Mouse (Mus musculus): ENCODE data around the gene Lrp6. TPM values are rescaled to one million over a fixed set of nuclear protein-coding genes. Genes with fewer than 3 reads are reported as not detected.

The Lrp6 gene
- polyA plus RNA-seq, 1 experiment from 2014 or later: 12.4 TPM

DNA sequence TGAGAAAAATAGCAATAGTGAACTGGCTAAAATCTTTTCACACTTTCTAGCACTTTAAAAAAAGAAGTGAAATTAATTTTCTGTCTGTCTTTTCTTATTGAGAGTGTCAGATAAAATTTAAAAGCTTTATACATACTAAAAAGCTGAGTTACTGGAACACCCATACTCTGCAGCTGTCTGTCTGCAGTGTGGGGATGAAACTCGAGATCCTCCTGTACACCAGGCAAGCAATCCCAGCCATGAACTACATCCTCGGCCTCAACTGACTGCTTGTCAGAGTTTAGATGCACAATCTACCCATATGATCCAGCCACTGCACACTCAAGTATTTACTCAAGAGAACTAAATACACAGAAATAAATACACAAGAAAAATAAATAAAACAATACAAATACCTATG is 24.4 kb downstream of the Lrp6 start:
- no peak overlapping the region for H3K4me3 ChIP-seq (ENCODE audit: low read depth, low read length)
- H3K4me2 ChIP-seq (replicated peaks; ENCODE audit: low read depth): no peak overlapping the region
- WGBS: 83% methylated on average over 2 of the region's 2 CpGs
- no peak overlapping the region for H3K9ac ChIP-seq (ENCODE audit: low read depth, low read length)
- no peak for ATAC-seq
- TF ChIP-seq CTCF (IDR thresholded peaks at IDR 0.05; ENCODE audit: low read depth): no peak
- H3K9me3 ChIP-seq (ENCODE audit: control insufficient read depth): no peaks in the 10 kb centered on the region
- no peaks in the 10 kb centered on the region; the same call in 1 of the 2 replicates for H3K36me3 ChIP-seq (ENCODE audit: control insufficient read depth, insufficient read depth)
- H3K4me1 ChIP-seq (replicated peaks; ENCODE audit: control insufficient read depth, insufficient read depth, low read length): 0 out of 2 replicates have a peak, but pooled peaks cover 3% of the 10 kb centered on the region
- H3K27me3 ChIP-seq (replicated peaks; ENCODE audit: control insufficient read depth, insufficient read depth, low read length): no peaks in the 10 kb centered on the region
- no peak overlapping the region for H3K27ac ChIP-seq (ENCODE audit: low read depth, low read length)

DNA sequence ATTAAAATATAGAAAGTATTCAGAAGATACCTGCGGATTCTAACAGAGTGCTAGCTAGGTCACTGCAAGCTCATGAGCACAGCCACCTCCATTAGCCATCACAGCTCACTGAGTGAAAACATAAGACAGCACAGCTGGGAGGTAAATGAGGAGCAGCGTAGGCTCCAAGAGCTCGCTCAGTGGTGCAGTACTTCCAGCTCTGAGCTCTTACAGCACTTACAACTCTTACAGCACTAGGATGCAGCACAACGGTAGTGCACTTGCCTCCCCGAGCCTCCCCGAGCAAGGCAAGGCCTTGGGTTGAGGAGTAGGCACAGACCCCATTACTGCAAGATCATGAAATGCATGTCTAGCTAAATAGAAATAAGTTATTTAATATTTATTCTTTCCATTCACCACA is 26.6 kb downstream of the Lrp6 start:
- H3K27ac ChIP-seq (ENCODE audit: low read depth, low read length): no peak overlapping the region
- H3K4me1 ChIP-seq (replicated peaks; ENCODE audit: control insufficient read depth, insufficient read depth, low read length): 0 out of 2 replicates have a peak, but pooled peaks cover 3% of the 10 kb centered on the region
- no peaks in the 10 kb centered on the region for H3K27me3 ChIP-seq (replicated peaks; ENCODE audit: control insufficient read depth, insufficient read depth, low read length)
- no peaks in the 10 kb centered on the region for H3K9me3 ChIP-seq (ENCODE audit: control insufficient read depth)
- H3K9ac ChIP-seq (ENCODE audit: low read depth, low read length): no peak overlapping the region
- H3K4me3 ChIP-seq (ENCODE audit: low read depth, low read length): no peak overlapping the region
- TF ChIP-seq CTCF (IDR thresholded peaks at IDR 0.05; ENCODE audit: low read depth): no peak
- no peaks in the 10 kb centered on the region; the same call in 1 of the 2 replicates for H3K36me3 ChIP-seq (ENCODE audit: control insufficient read depth, insufficient read depth)
- WGBS: 90% methylated on average over 6 of the region's 6 CpGs
- no peak overlapping the region for H3K4me2 ChIP-seq (replicated peaks; ENCODE audit: low read depth)
- no peak for ATAC-seq

DNA sequence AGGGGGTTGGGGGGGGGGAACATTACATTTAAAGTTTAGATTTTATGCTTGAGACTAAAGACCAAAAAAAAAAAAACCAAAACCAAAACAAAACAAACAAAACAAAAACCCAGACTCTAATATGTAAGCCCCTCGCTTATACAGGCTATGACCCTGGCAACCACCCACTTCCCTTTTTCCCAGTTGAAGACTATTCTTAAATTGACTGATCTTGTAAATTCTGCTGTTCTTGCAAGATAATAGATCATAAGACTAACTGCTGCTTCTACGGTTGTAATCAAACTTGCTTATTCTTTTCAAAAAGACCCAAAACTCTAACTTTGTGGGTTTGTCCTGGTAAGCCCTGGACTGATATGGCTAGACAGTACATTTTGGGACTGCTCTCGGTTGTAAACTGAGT is 27.3 kb downstream of the Lrp6 start:
- no peak for TF ChIP-seq CTCF (IDR thresholded peaks at IDR 0.05; ENCODE audit: low read depth)
- Histone ChIP-seq H3K27me3 (replicated peaks; ENCODE audit: control insufficient read depth, insufficient read depth, low read length) (no peaks in the 10 kb centered on the region), H3K27ac (ENCODE audit: low read depth, low read length) (no peak overlapping the region), H3K36me3 (ENCODE audit: control insufficient read depth, insufficient read depth) (no peaks in the 10 kb centered on the region; the same call in 1 of the 2 replicates), H3K9me3 (ENCODE audit: control insufficient read depth) (no peaks in the 10 kb centered on the region), H3K4me2 (replicated peaks; ENCODE audit: low read depth) (no peak overlapping the region), H3K4me3 (ENCODE audit: low read depth, low read length) (no peak overlapping the region), H3K9ac (ENCODE audit: low read depth, low read length) (no peak overlapping the region), H3K4me1 (replicated peaks; ENCODE audit: control insufficient read depth, insufficient read depth, low read length) (0 out of 2 replicates have a peak, but pooled peaks cover 8% of the 10 kb centered on the region)
- no peak for ATAC-seq
- WGBS: 82% methylated on average over 3 of the region's 3 CpGs

DNA sequence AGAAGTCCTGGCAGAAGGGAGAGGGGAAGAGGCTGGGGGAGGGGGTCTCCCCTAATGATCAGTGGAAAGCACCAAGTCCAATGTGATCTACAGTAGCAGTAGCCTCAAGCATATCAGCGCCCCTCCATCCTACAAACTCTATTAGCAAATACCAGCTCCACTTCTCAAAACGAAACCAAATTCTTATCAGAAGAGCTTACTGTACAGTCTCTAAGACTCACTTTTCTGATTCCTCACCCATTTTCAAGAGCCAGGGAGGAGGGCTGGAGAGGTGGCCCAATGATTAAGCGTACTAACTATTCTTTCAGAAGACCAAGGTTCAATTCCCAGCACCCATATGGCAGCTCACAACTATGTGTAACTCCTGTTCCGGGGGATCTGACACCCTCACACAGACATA is 28.0 kb downstream of the Lrp6 start:
- Histone ChIP-seq H3K9ac (ENCODE audit: low read depth, low read length) (no peak overlapping the region), H3K4me1 (replicated peaks; ENCODE audit: control insufficient read depth, insufficient read depth, low read length) (0 out of 2 replicates have a peak, but pooled peaks cover 8% of the 10 kb centered on the region), H3K27ac (ENCODE audit: low read depth, low read length) (no peak overlapping the region), H3K36me3 (ENCODE audit: control insufficient read depth, insufficient read depth) (no peaks in the 10 kb centered on the region; the same call in 1 of the 2 replicates), H3K4me3 (ENCODE audit: low read depth, low read length) (no peak overlapping the region), H3K4me2 (replicated peaks; ENCODE audit: low read depth) (no peak overlapping the region), H3K27me3 (replicated peaks; ENCODE audit: control insufficient read depth, insufficient read depth, low read length) (no peaks in the 10 kb centered on the region), H3K9me3 (ENCODE audit: control insufficient read depth) (no peaks in the 10 kb centered on the region)
- 75% methylated on average over 4 of the region's 4 CpGs for WGBS
- ATAC-seq: no peak
- TF ChIP-seq CTCF (IDR thresholded peaks at IDR 0.05; ENCODE audit: low read depth): no peak

DNA sequence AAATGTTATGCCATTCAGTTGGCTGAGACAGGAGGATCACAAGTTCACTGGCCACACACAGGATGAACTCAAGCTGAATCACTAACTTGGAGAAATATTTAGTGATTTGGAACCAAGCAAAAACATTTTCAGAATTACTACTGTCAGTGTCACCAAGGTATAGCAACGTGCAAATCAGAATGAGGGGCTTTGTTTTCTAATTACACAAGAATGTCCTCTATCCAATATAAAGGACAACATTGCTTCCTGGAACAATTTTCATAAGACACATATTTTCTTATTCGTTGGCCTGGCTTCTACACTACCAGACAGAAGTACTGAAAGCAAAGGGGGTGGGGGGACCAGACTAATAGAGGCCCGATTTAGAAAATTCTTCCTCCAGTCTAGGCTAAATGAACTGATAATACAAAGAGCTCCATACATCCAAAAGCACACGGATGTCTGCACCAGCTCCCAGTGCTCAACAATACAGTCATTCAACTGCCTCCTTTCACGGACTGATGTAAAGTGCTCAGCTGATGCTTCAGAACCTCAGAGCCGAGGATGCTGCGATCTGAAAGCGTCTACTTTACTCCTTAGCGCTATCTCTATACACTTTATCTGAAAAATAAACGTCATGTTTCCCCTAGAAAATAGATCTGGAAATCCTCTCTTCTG is 29.2 kb downstream of the Lrp6 start:
- ATAC-seq: no peak
- H3K9me3 ChIP-seq (ENCODE audit: control insufficient read depth): no peaks in the 10 kb centered on the region
- no peaks in the 10 kb centered on the region for H3K27me3 ChIP-seq (replicated peaks; ENCODE audit: control insufficient read depth, insufficient read depth, low read length)
- H3K4me3 ChIP-seq (ENCODE audit: low read depth, low read length): no peak overlapping the region
- no peaks in the 10 kb centered on the region; the same call in 1 of the 2 replicates for H3K36me3 ChIP-seq (ENCODE audit: control insufficient read depth, insufficient read depth)
- TF ChIP-seq CTCF (IDR thresholded peaks at IDR 0.05; ENCODE audit: low read depth): no peak
- no peak overlapping the region for H3K27ac ChIP-seq (ENCODE audit: low read depth, low read length)
- WGBS: 78% methylated on average over 10 of the region's 10 CpGs
- H3K4me1 ChIP-seq (replicated peaks; ENCODE audit: control insufficient read depth, insufficient read depth, low read length): 0 out of 2 replicates have a peak, but pooled peaks cover 8% of the 10 kb centered on the region
- no peak overlapping the region for H3K9ac ChIP-seq (ENCODE audit: low read depth, low read length)
- no peak overlapping the region for H3K4me2 ChIP-seq (replicated peaks; ENCODE audit: low read depth)

DNA sequence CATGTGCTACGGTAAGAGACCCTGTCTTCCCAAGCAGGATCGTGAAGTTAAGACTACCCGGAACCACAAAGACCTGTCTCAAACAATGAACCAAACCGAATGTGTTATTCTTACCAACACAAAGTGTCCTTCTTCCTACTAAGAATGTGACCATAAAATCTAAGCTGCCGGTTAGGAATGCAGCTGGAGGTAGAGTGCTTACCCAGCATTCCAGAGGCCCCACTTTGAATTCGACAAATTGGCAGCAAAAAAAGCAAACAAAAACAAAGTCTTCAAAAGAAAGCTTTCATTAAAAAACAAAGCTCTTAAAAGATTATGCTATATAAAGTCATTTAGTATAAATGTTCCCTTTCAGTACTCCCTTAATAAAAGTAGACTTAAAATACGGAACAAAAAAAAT is 31.6 kb downstream of the Lrp6 start:
- no peak overlapping the region for H3K27ac ChIP-seq (ENCODE audit: low read depth, low read length)
- H3K4me2 ChIP-seq (replicated peaks; ENCODE audit: low read depth): no peak overlapping the region
- 43% methylated on average over 7 of the region's 7 CpGs for WGBS
- no peaks in the 10 kb centered on the region for H3K27me3 ChIP-seq (replicated peaks; ENCODE audit: control insufficient read depth, insufficient read depth, low read length)
- ATAC-seq: no peak
- TF ChIP-seq CTCF (IDR thresholded peaks at IDR 0.05; ENCODE audit: low read depth): no peak
- H3K9ac ChIP-seq (ENCODE audit: low read depth, low read length): no peak overlapping the region
- no peaks in the 10 kb centered on the region for H3K9me3 ChIP-seq (ENCODE audit: control insufficient read depth)
- H3K4me1 ChIP-seq (replicated peaks; ENCODE audit: control insufficient read depth, insufficient read depth, low read length): 0 out of 2 replicates have a peak, but pooled peaks cover 8% of the 10 kb centered on the region
- H3K36me3 ChIP-seq (ENCODE audit: control insufficient read depth, insufficient read depth): no peaks in the 10 kb centered on the region
- H3K4me3 ChIP-seq (ENCODE audit: low read depth, low read length): no peak overlapping the region

Data from intestine, postnatal 0 days (tissue).